Mouse (Mus musculus) midbrain, postnatal 0 days (tissue): ENCODE data around the gene Rhoc. TPM values are rescaled to one million over a fixed set of nuclear protein-coding genes. Genes with fewer than 3 reads are reported as not detected.
"Not testable (repeated sequence)": the region's sequence is repeated elsewhere in the genome, so short reads cannot be mapped to it uniquely, and the experiment has no call there.

Experiments used
- ATAC-seq: fragments of 200-750 bp; cut with Nextera tagmentation; 2 replicates; pipeline ENCODE4 v1.8.0; 2017; ENCODE audit warnings: moderate number of reproducible peaks, mild to moderate bottlenecking, moderate TSS enrichment, moderate library complexity; ENCODE audit not compliant: low FRiP score
- DNase-seq: peaks from one replicate; pipeline ENCODE4 v3.0.0-alpha.2; 2015; ENCODE audit warnings: low spot score
- H3K27ac ChIP-seq: fragments of 300-500 bp; sonication (generic); 2 replicates; pipeline ENCODE4 v1.5.1; 2014; ENCODE audit warnings: low read depth, mild to moderate bottlenecking, low read length, mixed read lengths
- H3K27me3 ChIP-seq: fragments of 300-500 bp; sonication (generic); 2 replicates; pipeline ENCODE4 v1.6.1; 2014; ENCODE audit warnings: low read length, control low read depth, mixed read lengths; ENCODE audit not compliant: insufficient read depth
- H3K36me3 ChIP-seq: fragments of 300-500 bp; sonication (generic); 2 replicates; pipeline ENCODE4 v1.6.1; 2014; ENCODE audit warnings: low read length, control low read depth, mixed read lengths; ENCODE audit not compliant: insufficient read depth
- H3K4me1 ChIP-seq: fragments of 300-500 bp; sonication (generic); 2 replicates; pipeline ENCODE4 v1.6.1; 2014; ENCODE audit warnings: mild to moderate bottlenecking, control low read depth, antibody characterized with exemption, low read length, mixed read lengths; ENCODE audit not compliant: insufficient read depth
- H3K4me2 ChIP-seq: fragments of 300-500 bp; sonication (generic); 2 replicates; pipeline ENCODE4 v1.6.1; 2014; ENCODE audit warnings: low read depth, mild to moderate bottlenecking, low read length, mixed read lengths; ENCODE audit not compliant: poor library complexity, severe bottlenecking
- H3K4me3 ChIP-seq: fragments of 300-500 bp; sonication (generic); 2 replicates; pipeline ENCODE4 v1.5.1; 2014; ENCODE audit warnings: low read depth, mild to moderate bottlenecking, low read length, moderate library complexity
- H3K9ac ChIP-seq: fragments of 300-500 bp; sonication (generic); replicated peaks from 2 replicates; pipeline ENCODE4 v1.6.1; 2014; ENCODE audit warnings: mild to moderate bottlenecking, low read length, moderate library complexity, mixed read lengths; ENCODE audit not compliant: poor library complexity, severe bottlenecking
- H3K9me3 ChIP-seq: fragments of 300-500 bp; sonication (generic); 2 replicates; pipeline ENCODE4 v1.6.1; 2016; ENCODE audit warnings: low read length, control low read depth
- CTCF ChIP-seq: IDR thresholded peaks from 2 replicates; pipeline ENCODE4 v1.5.1; 2016; ENCODE audit warnings: antibody characterized with exemption, mild to moderate bottlenecking
- WGBS: fragments of 180-500 bp; shearing (Covaris S2); extraction: QIAGEN DNeasy Blood & Tissue Kit; methylation state at CpG from one replicate; pipeline ENCODE4 v1.1.7; 2014; 5-methylcytosine and 5-hydroxymethylcytosine counted together
- polyA plus RNA-seq: library from polyadenylated mRNA; unstranded; fragments of >200 nt; fragmentation: Nextera tagmentation; extraction: Ambion mirVana; gene quantifications from 2 replicates; pipeline ENCODE4 v1.2.1, GENCODE M21; 2015
- total RNA-seq: library from RNA; depleted of rRNA; stranded (reverse); fragments of >200 nt; gene quantifications from 2 replicates; pipeline ENCODE4 v1.2.3, GENCODE M21; 2014

The Rhoc gene
- total and polyA plus RNA-seq, 2 experiments from 2014 or later: 39.9 to 50.9 TPM

GRCm38 (mm10) chr3:104758869-104759268 is 29.3 kb upstream of the Rhoc start:
- ATAC-seq (0 out of 2 replicates have a peak, but pooled peaks have one; percentile 2), DNase-seq (no peak)
- no peaks in the 10 kb centered on the region for H3K36me3 ChIP-seq
- H3K4me1 ChIP-seq: peaks cover 8% of the 10 kb centered on the region; the same call in 1 of the 2 replicates
- peak overlapping the region; percentile 58 for H3K4me2 ChIP-seq
- no peaks in the 10 kb centered on the region for H3K9me3 ChIP-seq
- no peak overlapping the region for H3K27ac ChIP-seq
- peak overlapping the region; percentile 32 for H3K4me3 ChIP-seq
- 0 out of 2 replicates have a peak, but pooled peaks cover 4% of the 10 kb centered on the region for H3K27me3 ChIP-seq
- WGBS: 8% methylated on average over 5 of the region's 5 CpGs
- TF ChIP-seq CTCF: no peak
- H3K9ac ChIP-seq: peak overlapping the region; percentile 50; the same call in 1 of the 2 replicates

- H3K27ac ChIP-seq, H3K9me3 ChIP-seq, H3K4me3 ChIP-seq, H3K36me3 ChIP-seq, DNase-seq, ATAC-seq, H3K4me1 ChIP-seq, H3K4me2 ChIP-seq, H3K27me3 ChIP-seq, H3K9ac ChIP-seq: not testable (repeated sequence)
- 32% methylated on average over 17 of the region's 20 CpGs for WGBS
These were observed 25.9 kb upstream of the Rhoc start for GRCm38 (mm10) chr3:104762103-104762863.

- DNase-seq (no peak), ATAC-seq (no peak)
- Histone ChIP-seq H3K27me3 (no peaks in the 10 kb centered on the region), H3K36me3 (no peaks in the 10 kb centered on the region), H3K27ac (no peak overlapping the region), H3K4me1 (0 out of 2 replicates have a peak, but pooled peaks cover 3% of the 10 kb centered on the region), H3K9me3 (no peaks in the 10 kb centered on the region), H3K4me2 (no peak overlapping the region), H3K9ac (no peak overlapping the region), H3K4me3 (no peak overlapping the region)
- 22% methylated on average over 4 of the region's 4 CpGs for WGBS
- peak; percentile 66 for TF ChIP-seq CTCF
These were observed 23.2 kb upstream of the Rhoc start for GRCm38 (mm10) chr3:104765021-104765420.

GRCm38 (mm10) chr3:104767141-104767540 is 21.0 kb upstream of the Rhoc start:
- ATAC-seq (no peak), DNase-seq (no peak)
- Histone ChIP-seq H3K4me3 (no peak overlapping the region), H3K4me2 (no peak overlapping the region), H3K9ac (no peak overlapping the region), H3K9me3 (no peaks in the 10 kb centered on the region), H3K27ac (no peak overlapping the region), H3K27me3 (no peaks in the 10 kb centered on the region), H3K4me1 (no peaks in the 10 kb centered on the region), H3K36me3 (no peaks in the 10 kb centered on the region)
- no peak for TF ChIP-seq CTCF
- 64% methylated on average over 2 of the region's 2 CpGs for WGBS

GRCm38 (mm10) chr3:104767716-104768115 is 20.5 kb upstream of the Rhoc start:
- 77% methylated on average over 4 of the region's 4 CpGs for WGBS
- ATAC-seq (no peak), DNase-seq (no peak)
- no peaks in the 10 kb centered on the region for H3K27me3 ChIP-seq
- H3K9me3 ChIP-seq: no peaks in the 10 kb centered on the region
- H3K4me3 ChIP-seq: no peak overlapping the region
- TF ChIP-seq CTCF: no peak
- no peak overlapping the region for H3K9ac ChIP-seq
- H3K4me2 ChIP-seq: no peak overlapping the region
- H3K4me1 ChIP-seq: no peaks in the 10 kb centered on the region
- no peaks in the 10 kb centered on the region for H3K36me3 ChIP-seq
- no peak overlapping the region for H3K27ac ChIP-seq

GRCm38 (mm10) chr3:104769135-104769534 is 19.0 kb upstream of the Rhoc start:
- WGBS: 28% methylated on average over 3 of the region's 3 CpGs
- no peak overlapping the region for H3K9ac ChIP-seq
- TF ChIP-seq CTCF: no peak
- H3K27ac ChIP-seq: no peak overlapping the region
- no peaks in the 10 kb centered on the region for H3K27me3 ChIP-seq
- H3K4me1 ChIP-seq: no peaks in the 10 kb centered on the region
- no peak for DNase-seq
- H3K36me3 ChIP-seq: no peaks in the 10 kb centered on the region
- no peak overlapping the region for H3K4me3 ChIP-seq
- ATAC-seq: no peak
- no peak overlapping the region for H3K4me2 ChIP-seq
- H3K9me3 ChIP-seq: no peaks in the 10 kb centered on the region
